Mouse (Mus musculus) liver, adult 2 months (tissue): Measurements from ENCODE around the gene Crtc1. TPM values are rescaled to one million over a fixed set of nuclear protein-coding genes. Genes with fewer than 3 reads are reported as not detected.

Experiments used
- DNase-seq: peaks from one replicate; pipeline ENCODE4 v3.0.0-alpha.2; 2011; ENCODE audit warnings: low read depth, low spot score; ENCODE audit errors: extremely low read depth
- H3K27ac ChIP-seq: fragments of 200-500 bp; replicated peaks from 2 replicates; pipeline ENCODE4 v1.5.1; 2012; ENCODE audit warnings: low read depth, mild to moderate bottlenecking, control low read depth, inconsistent platforms, low read length; ENCODE audit not compliant: insufficient read depth
- H3K27me3 ChIP-seq: fragments of 200-500 bp; 2 replicates; pipeline ENCODE4 v1.6.1; 2012; ENCODE audit warnings: mild to moderate bottlenecking, moderate library complexity, low read length, inconsistent platforms; ENCODE audit not compliant: control insufficient read depth, insufficient read depth
- H3K36me3 ChIP-seq: fragments of 200-500 bp; 2 replicates; pipeline ENCODE4 v1.6.1; 2012; ENCODE audit warnings: low read length, inconsistent platforms; ENCODE audit not compliant: control insufficient read depth, insufficient read depth
- H3K4me1 ChIP-seq: fragments of 200-500 bp; 2 replicates; pipeline ENCODE4 v1.6.1; 2011; ENCODE audit warnings: low read length; ENCODE audit not compliant: control insufficient read depth, insufficient read depth
- H3K4me3 ChIP-seq: fragments of 200-500 bp; 2 replicates; pipeline ENCODE4 v1.5.1; 2011; ENCODE audit warnings: low read depth, mild to moderate bottlenecking, control low read depth, low read length, moderate library complexity; ENCODE audit not compliant: insufficient read depth
- H3K79me2 ChIP-seq: fragments of 200-500 bp; 2 replicates; pipeline ENCODE4 v1.6.1; 2012; ENCODE audit warnings: inconsistent platforms, mild to moderate bottlenecking, low read length, moderate library complexity; ENCODE audit not compliant: control insufficient read depth, insufficient read depth
- H3K9ac ChIP-seq: fragments of 200-500 bp; 2 replicates; pipeline ENCODE4 v1.6.1; 2012; ENCODE audit warnings: low read depth, mild to moderate bottlenecking, control low read depth, inconsistent platforms, low read length
- CTCF ChIP-seq: fragments of 200-500 bp; IDR thresholded peaks from 2 replicates; pipeline ENCODE4 v1.5.1; 2011; ENCODE audit warnings: low read depth, low read length, control low read depth
- POLR2A ChIP-seq: fragments of 200-500 bp; IDR thresholded peaks from 2 replicates; pipeline ENCODE4 v1.6.1; 2011; ENCODE audit warnings: low read length, control low read depth; ENCODE audit not compliant: insufficient read depth; ENCODE audit errors: extremely low read depth
- WGBS: fragments of 180-500 bp; shearing (Covaris S2); methylation state at CpG from one replicate; pipeline ENCODE4 v1.1.7; 2018; 5-methylcytosine and 5-hydroxymethylcytosine counted together
- polyA plus RNA-seq: library from polyadenylated mRNA; depleted of rRNA; stranded (reverse); fragments of >200 nt; gene quantifications from 2 replicates; pipeline ENCODE4 v1.2.3, GENCODE M21; 2012
- total RNA-seq: library from RNA; depleted of rRNA; stranded (reverse); fragments of >200 nt; gene quantifications from 2 replicates; pipeline ENCODE4 v1.2.3, GENCODE M21; 2014

The Crtc1 gene
- total and polyA plus RNA-seq, 2 experiments = 1.2 to 8.2 TPM

GRCm38 (mm10) chr8:70409019-70409418, 30.4 kb downstream of the Crtc1 start:
- no peaks in the 10 kb centered on the region for H3K4me1 ChIP-seq
- DNase-seq = no peak
- no peaks in the 10 kb centered on the region for H3K36me3 ChIP-seq
- H3K27ac ChIP-seq = no peak overlapping the region
- no peak overlapping the region for H3K9ac ChIP-seq
- no peaks in the 10 kb centered on the region for H3K27me3 ChIP-seq
- no peak overlapping the region for H3K4me3 ChIP-seq
- TF ChIP-seq CTCF (no peak), POLR2A (no peak)
- H3K79me2 ChIP-seq = no peaks in the 10 kb centered on the region
- 94% methylated on average over 10 of the region's 10 CpGs for WGBS

GRCm38 (mm10) chr8:70408301-70408700, 31.1 kb downstream of the Crtc1 start:
- H3K9ac ChIP-seq = no peak overlapping the region
- no peaks in the 10 kb centered on the region for H3K27me3 ChIP-seq
- H3K36me3 ChIP-seq = no peaks in the 10 kb centered on the region
- DNase-seq = no peak
- H3K4me1 ChIP-seq = no peaks in the 10 kb centered on the region
- H3K4me3 ChIP-seq = no peak overlapping the region
- no peak overlapping the region for H3K27ac ChIP-seq
- no peak for TF ChIP-seq CTCF
- no peak for TF ChIP-seq POLR2A
- 89% methylated on average over 6 of the region's 6 CpGs for WGBS
- no peaks in the 10 kb centered on the region for H3K79me2 ChIP-seq

GRCm38 (mm10) chr8:70406427-70407069, 32.8 kb downstream of the Crtc1 start:
- 90% methylated on average over 11 of the region's 11 CpGs for WGBS
- no peak overlapping the region for H3K27ac ChIP-seq
- no peaks in the 10 kb centered on the region for H3K4me1 ChIP-seq
- H3K9ac ChIP-seq = no peak overlapping the region
- H3K4me3 ChIP-seq = no peak overlapping the region
- TF ChIP-seq CTCF (no peak), POLR2A (no peak)
- H3K79me2 ChIP-seq = no peaks in the 10 kb centered on the region
- no peak for DNase-seq
- H3K27me3 ChIP-seq = no peaks in the 10 kb centered on the region
- H3K36me3 ChIP-seq = no peaks in the 10 kb centered on the region

- WGBS = 51% methylated on average over 7 of the region's 7 CpGs
- Histone ChIP-seq H3K27ac (no peak overlapping the region), H3K4me1 (no peaks in the 10 kb centered on the region), H3K79me2 (no peaks in the 10 kb centered on the region), H3K36me3 (no peaks in the 10 kb centered on the region), H3K27me3 (no peaks in the 10 kb centered on the region), H3K4me3 (no peak overlapping the region), H3K9ac (no peak overlapping the region)
- TF ChIP-seq CTCF = no peak
- DNase-seq = no peak
Measured at GRCm38 (mm10) chr8:70405189-70405588, 34.2 kb downstream of the Crtc1 start.

- no peak for DNase-seq
- no peaks in the 10 kb centered on the region for H3K36me3 ChIP-seq
- no peaks in the 10 kb centered on the region for H3K79me2 ChIP-seq
- no peak overlapping the region for H3K27ac ChIP-seq
- H3K9ac ChIP-seq = no peak overlapping the region
- no peak for TF ChIP-seq POLR2A
- 0 out of 2 replicates have a peak, but pooled peaks have one; percentile 1 for TF ChIP-seq CTCF
- H3K4me1 ChIP-seq = no peaks in the 10 kb centered on the region
- no peak overlapping the region for H3K4me3 ChIP-seq
- H3K27me3 ChIP-seq = no peaks in the 10 kb centered on the region
- 94% methylated on average over 3 of the region's 3 CpGs for WGBS
Measured at GRCm38 (mm10) chr8:70404212-70404611, 35.2 kb downstream of the Crtc1 start.

GRCm38 (mm10) chr8:70397611-70398563, 41.5 kb downstream of the Crtc1 start:
- Histone ChIP-seq H3K4me1 (peaks cover 4% of the 10 kb centered on the region; the same call in 1 of the 2 replicates), H3K27me3 (no peaks in the 10 kb centered on the region), H3K79me2 (no peaks in the 10 kb centered on the region), H3K27ac (no peak overlapping the region), H3K9ac (no peak overlapping the region), H3K36me3 (no peaks in the 10 kb centered on the region), H3K4me3 (no peak overlapping the region)
- WGBS = 93% methylated on average over 16 of the region's 16 CpGs
- DNase-seq = no peak
- no peak for TF ChIP-seq CTCF
